Mouse (Mus musculus) spleen, adult 2 months (tissue): ENCODE data around the gene Ifnb1.

ENCODE experiments used
- CTCF ChIP-seq: fragments of 200-500 bp; IDR thresholded peaks from 2 replicates; pipeline ENCODE4 v1.5.1; 2011; ENCODE audit warnings: mild to moderate bottlenecking, inconsistent platforms; ENCODE audit not compliant: insufficient read depth, insufficient read length, insufficient replicate concordance; ENCODE audit errors: extremely low read depth
- POLR2A ChIP-seq: fragments of 200-500 bp; IDR thresholded peaks from 2 replicates; pipeline ENCODE4 v1.6.1; 2011; ENCODE audit warnings: low read depth, low read length, inconsistent platforms

- TF ChIP-seq CTCF (no peak), POLR2A (no peak)
These were observed at the start of gene Ifnb1 for GRCm38 (mm10) chr4:88522674-88523073.
